Mouse (Mus musculus) forebrain, embryonic 10.5 days (tissue): ENCODE results near the gene Nppa. TPM values are rescaled to one million over a fixed set of nuclear protein-coding genes. Genes with fewer than 3 reads are reported as not detected.
"Not testable (repeated sequence)": the region's sequence is repeated elsewhere in the genome, so short reads cannot be mapped to it uniquely, and the experiment has no call there.

Experiments used
- DNase-seq: peaks from one replicate; pipeline ENCODE4 v3.0.0-alpha.2; 2017; ENCODE audit warnings: low spot score; ENCODE audit errors: extremely low spot score
- H3K27ac ChIP-seq: fragments of 300-500 bp; sonication (generic); 2 replicates; pipeline ENCODE4 v1.5.1; 2016; ENCODE audit warnings: mild to moderate bottlenecking
- H3K27me3 ChIP-seq: fragments of 300-500 bp; sonication (generic); 2 replicates; pipeline ENCODE4 v1.6.1; 2016; ENCODE audit warnings: mild to moderate bottlenecking; ENCODE audit not compliant: poor library complexity, severe bottlenecking
- H3K36me3 ChIP-seq: fragments of 300-500 bp; sonication (generic); replicated peaks from 2 replicates; pipeline ENCODE4 v1.6.1; 2016; ENCODE audit warnings: mild to moderate bottlenecking, moderate library complexity
- H3K4me1 ChIP-seq: fragments of 300-500 bp; sonication (generic); 2 replicates; pipeline ENCODE4 v1.6.1; 2016
- H3K4me3 ChIP-seq: fragments of 300-500 bp; sonication (generic); 2 replicates; pipeline ENCODE4 v1.5.1; 2016; ENCODE audit warnings: mild to moderate bottlenecking, moderate library complexity
- H3K9me3 ChIP-seq: fragments of 300-500 bp; sonication (generic); 2 replicates; pipeline ENCODE4 v1.6.1; 2016; ENCODE audit warnings: mild to moderate bottlenecking, moderate library complexity
- WGBS: fragments of 180-500 bp; shearing (Covaris S2); methylation state at CpG from one replicate; pipeline ENCODE4 v1.1.7; 2016; 5-methylcytosine and 5-hydroxymethylcytosine counted together
- polyA plus RNA-seq: library from polyadenylated mRNA; unstranded; fragments of >200 nt; fragmentation: Nextera tagmentation; extraction: Ambion mirVana; gene quantifications from 2 replicates; pipeline ENCODE4 v1.2.1, GENCODE M21; 2016

The Nppa gene
- polyA plus RNA-seq, 1 experiment from 2014 or later, result 0.31 TPM

- peaks cover 57% of the 10 kb centered on the region for H3K36me3 ChIP-seq
- peaks cover 62% of the 10 kb centered on the region for H3K4me1 ChIP-seq
- not testable (repeated sequence) for H3K27me3 ChIP-seq, DNase-seq, H3K27ac ChIP-seq, H3K4me3 ChIP-seq, H3K9me3 ChIP-seq
- 91% methylated on average over 6 of the region's 8 CpGs for WGBS
Observed at GRCm38 (mm10) chr4:148043327-148043726, 42.8 kb downstream of the Nppa start.

- Histone ChIP-seq H3K9me3 (no peaks in the 10 kb centered on the region), H3K4me3 (no peak overlapping the region), H3K27ac (no peak overlapping the region), H3K36me3 (peaks cover 65% of the 10 kb centered on the region), H3K27me3 (no peaks in the 10 kb centered on the region), H3K4me1 (peaks cover 61% of the 10 kb centered on the region)
- 98% methylated on average over 2 of the region's 2 CpGs for WGBS
- DNase-seq, result no peak
Observed at GRCm38 (mm10) chr4:148044113-148044512, 43.6 kb downstream of the Nppa start.

- Histone ChIP-seq H3K27ac (no peak overlapping the region), H3K4me1 (peaks cover 37% of the 10 kb centered on the region), H3K9me3 (no peaks in the 10 kb centered on the region), H3K36me3 (peaks cover 90% of the 10 kb centered on the region), H3K27me3 (no peaks in the 10 kb centered on the region), H3K4me3 (no peak overlapping the region)
- DNase-seq, result no peak
- WGBS, result 48% methylated on average over 4 of the region's 4 CpGs
Observed at GRCm38 (mm10) chr4:148046450-148047031, 46.0 kb downstream of the Nppa start.

- not testable (repeated sequence) for H3K9me3 ChIP-seq, H3K27ac ChIP-seq, H3K27me3 ChIP-seq, H3K4me3 ChIP-seq, DNase-seq
- 98% methylated on average over 3 of the region's 3 CpGs for WGBS
- peaks cover 24% of the 10 kb centered on the region for H3K4me1 ChIP-seq
- peaks cover 99% of the 10 kb centered on the region for H3K36me3 ChIP-seq
Observed at GRCm38 (mm10) chr4:148050396-148050914, 49.9 kb downstream of the Nppa start.

GRCm38 (mm10) chr4:148051046-148051776, 50.7 kb downstream of the Nppa start:
- no peak for DNase-seq
- no peaks in the 10 kb centered on the region for H3K27me3 ChIP-seq
- H3K9me3 ChIP-seq, result no peaks in the 10 kb centered on the region
- WGBS, result 95% methylated on average over 13 of the region's 13 CpGs
- peaks cover 99% of the 10 kb centered on the region for H3K36me3 ChIP-seq
- peaks cover 19% of the 10 kb centered on the region for H3K4me1 ChIP-seq
- H3K4me3 ChIP-seq, result no peak overlapping the region
- no peak overlapping the region for H3K27ac ChIP-seq

Other genes starting within 250 kb of the Nppa start
- gene Zfp984, start 190.9 kb upstream of the Nppa start, polyA plus RNA-seq, result 8.2 and 8.4 TPM in 2 replicates
- 4.7 and 6.0 TPM in 2 replicates for gene Zfp933, start 152.4 kb upstream of the Nppa start, polyA plus RNA-seq
- 70.1 and 73.4 TPM in 2 replicates for gene Miip, start 131.9 kb upstream of the Nppa start, polyA plus RNA-seq
- gene Fv1, start 131.7 kb upstream of the Nppa start, polyA plus RNA-seq, result 15.4 and 16.4 TPM in 2 replicates
- gene Mfn2, start 96.0 kb upstream of the Nppa start, polyA plus RNA-seq, result 42.9 and 43.4 TPM in 2 replicates
- 20.9 and 23.0 TPM in 2 replicates for gene Plod1, start 64.0 kb upstream of the Nppa start, polyA plus RNA-seq
- gene 2510039O18Rik, start 59.8 kb upstream of the Nppa start, polyA plus RNA-seq, result 9.0 and 9.2 TPM in 2 replicates
- not detected in 2 replicates for gene Nppb, start 14.9 kb upstream of the Nppa start, polyA plus RNA-seq
- gene Clcn6, start 38.1 kb downstream of the Nppa start, polyA plus RNA-seq, result 13.4 and 14.2 TPM in 2 replicates
- gene Mthfr, start 38.4 kb downstream of the Nppa start, polyA plus RNA-seq, result 27.7 and 30.1 TPM in 2 replicates
- gene Agtrap, start 87.3 kb downstream of the Nppa start, polyA plus RNA-seq, result 19.4 TPM in 2 replicates
- 61.8 and 64.5 TPM in 2 replicates for gene Mad2l2, start 129.7 kb downstream of the Nppa start, polyA plus RNA-seq
- gene Draxin, start 130.0 kb downstream of the Nppa start, polyA plus RNA-seq, result 1.6 and 2.2 TPM in 2 replicates
- gene Fbxo6, start 151.4 kb downstream of the Nppa start, polyA plus RNA-seq, result 8.4 and 10.4 TPM in 2 replicates
- gene Fbxo44, start 159.8 kb downstream of the Nppa start, polyA plus RNA-seq, result 33.4 and 34.4 TPM in 2 replicates
- gene Fbxo2, start 159.9 kb downstream of the Nppa start, polyA plus RNA-seq, result 0.97 and 1.4 TPM in 2 replicates